Mouse (Mus musculus): ENCODE measurements around the gene Pnpla1. TPM values are rescaled to one million over a fixed set of nuclear protein-coding genes. Genes with fewer than 3 reads are reported as not detected.

Pnpla1 gene
- polyA plus RNA-seq, 1 experiment: not detected

GRCm38 (mm10) chr17:28896095-28896780 lies 38.0 kb downstream of the Pnpla1 start:
- TF ChIP-seq CTCF (IDR thresholded peaks at IDR 0.05; ENCODE audit: extremely low read depth, insufficient read depth, insufficient read length, insufficient replicate concordance) (no peak), POLR2A (IDR thresholded peaks at IDR 0.05; ENCODE audit: low read depth, low read length) (no peak)
- H3K27ac ChIP-seq (ENCODE audit: insufficient read depth, low read length): no peak overlapping the region
- no peaks in the 10 kb centered on the region for H3K36me3 ChIP-seq (ENCODE audit: control insufficient read depth, insufficient read depth, low read length)
- 96% methylated on average over 11 of the region's 11 CpGs for WGBS
- no peak overlapping the region for H3K4me3 ChIP-seq (ENCODE audit: extremely low read depth, insufficient read depth, insufficient read length)
- no peaks in the 10 kb centered on the region for H3K27me3 ChIP-seq (ENCODE audit: control insufficient read depth, insufficient read depth, low read length)
- DNase-seq (ENCODE audit: low read depth in 1 of 2, low spot score in 2 of 2): no peak
- peaks cover 15% of the 10 kb centered on the region for H3K4me1 ChIP-seq (ENCODE audit: control insufficient read depth, insufficient read depth, insufficient read length)

DNA sequence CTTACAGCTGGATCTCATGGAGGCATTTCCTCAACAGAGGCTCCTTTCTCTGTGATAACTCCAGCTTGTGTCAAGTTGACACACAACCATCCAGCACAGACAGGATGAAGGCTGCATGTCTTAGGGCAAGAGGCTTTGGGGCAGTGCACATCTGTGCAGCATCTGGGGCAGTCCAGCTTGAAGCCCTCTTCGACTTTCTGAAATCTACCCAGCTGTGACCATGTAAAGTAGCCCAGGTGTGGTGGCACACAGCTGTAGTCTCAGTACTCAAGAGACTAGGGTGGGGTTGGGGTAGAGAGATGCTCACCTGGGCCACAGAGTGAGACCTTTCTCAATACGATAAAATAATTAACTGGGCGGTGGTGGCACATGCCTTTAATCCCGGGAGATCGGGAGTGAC lies 39.6 kb downstream of the Pnpla1 start:
- no peak for DNase-seq (ENCODE audit: low read depth in 1 of 2, low spot score in 2 of 2)

DNA sequence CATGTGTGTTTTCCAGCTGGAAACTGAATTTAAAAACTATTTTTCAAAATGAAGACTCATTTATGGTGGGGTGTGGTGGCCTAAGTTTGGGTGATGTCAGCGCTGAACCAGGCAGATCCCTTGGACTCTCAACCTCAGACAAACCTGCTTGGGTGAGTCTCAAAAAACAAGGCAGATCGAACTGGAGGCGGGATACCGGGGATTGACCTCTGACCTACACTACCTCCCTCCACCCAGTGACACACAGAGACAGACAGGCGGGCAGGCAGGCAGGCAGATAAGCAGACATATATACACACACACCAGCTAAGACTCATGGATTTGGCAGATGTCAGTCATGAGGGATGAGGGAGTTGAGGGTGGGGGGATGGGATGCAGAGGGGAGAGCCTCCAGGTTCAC lies 40.0 kb downstream of the Pnpla1 start:
- no peak overlapping the region for H3K4me3 ChIP-seq (ENCODE audit: extremely low read depth, insufficient read depth, insufficient read length)
- TF ChIP-seq POLR2A (IDR thresholded peaks at IDR 0.05; ENCODE audit: low read depth, low read length) (no peak), CTCF (IDR thresholded peaks at IDR 0.05; ENCODE audit: extremely low read depth, insufficient read depth, insufficient read length, insufficient replicate concordance) (no peak)
- peaks cover 15% of the 10 kb centered on the region for H3K4me1 ChIP-seq (ENCODE audit: control insufficient read depth, insufficient read depth, insufficient read length)
- no peaks in the 10 kb centered on the region for H3K27me3 ChIP-seq (ENCODE audit: control insufficient read depth, insufficient read depth, low read length)
- H3K36me3 ChIP-seq (ENCODE audit: control insufficient read depth, insufficient read depth, low read length): no peaks in the 10 kb centered on the region
- no peak for DNase-seq (ENCODE audit: low read depth in 1 of 2, low spot score in 2 of 2)
- 90% methylated on average over 5 of the region's 5 CpGs for WGBS
- H3K27ac ChIP-seq (ENCODE audit: insufficient read depth, low read length): no peak overlapping the region

More for the DNA sequence above, 39.6 kb downstream of the Pnpla1 start:
- H3K4me1 ChIP-seq (ENCODE audit: control insufficient read depth, insufficient read depth, insufficient read length): peaks cover 15% of the 10 kb centered on the region
- no peaks in the 10 kb centered on the region for H3K36me3 ChIP-seq (ENCODE audit: control insufficient read depth, insufficient read depth, low read length)
- TF ChIP-seq POLR2A (IDR thresholded peaks at IDR 0.05; ENCODE audit: low read depth, low read length) (no peak), CTCF (IDR thresholded peaks at IDR 0.05; ENCODE audit: extremely low read depth, insufficient read depth, insufficient read length, insufficient replicate concordance) (no peak)
- H3K27ac ChIP-seq (ENCODE audit: insufficient read depth, low read length): no peak overlapping the region
- no peak overlapping the region for H3K4me3 ChIP-seq (ENCODE audit: extremely low read depth, insufficient read depth, insufficient read length)
- H3K27me3 ChIP-seq (ENCODE audit: control insufficient read depth, insufficient read depth, low read length): no peaks in the 10 kb centered on the region
- WGBS: 61% methylated on average over 5 of the region's 5 CpGs

DNA sequence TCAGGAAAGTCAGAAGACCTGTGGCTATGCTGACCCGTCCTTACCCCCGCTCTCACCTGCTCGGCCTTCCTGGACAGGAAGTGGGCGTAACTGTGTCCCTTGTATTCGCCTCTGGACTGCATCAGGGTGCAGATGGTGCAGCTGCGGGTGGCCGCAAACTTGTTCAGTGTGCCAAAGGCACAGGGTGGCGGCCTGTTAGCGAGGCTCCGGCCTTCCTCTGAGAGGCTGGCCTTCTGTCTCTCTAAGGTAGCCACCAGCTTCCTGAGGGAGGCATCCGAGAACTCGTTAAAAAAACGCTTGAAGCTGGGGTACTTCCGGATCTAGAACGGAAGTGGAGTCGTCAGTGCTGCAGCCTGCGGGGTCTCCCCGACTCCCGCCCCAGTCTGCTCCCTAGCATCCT lies 41.2 kb downstream of the Pnpla1 start:
- WGBS: 54% methylated on average over 19 of the region's 19 CpGs
- Histone ChIP-seq H3K36me3 (ENCODE audit: control insufficient read depth, insufficient read depth, low read length) (no peaks in the 10 kb centered on the region), H3K4me3 (ENCODE audit: extremely low read depth, insufficient read depth, insufficient read length) (peak overlapping the region; percentile 33; the same call in 1 of the 2 replicates), H3K27ac (ENCODE audit: insufficient read depth, low read length) (no peak overlapping the region; the same call in 1 of the 2 replicates), H3K4me1 (ENCODE audit: control insufficient read depth, insufficient read depth, insufficient read length) (peaks cover 12% of the 10 kb centered on the region), H3K27me3 (ENCODE audit: control insufficient read depth, insufficient read depth, low read length) (no peaks in the 10 kb centered on the region)
- TF ChIP-seq CTCF (IDR thresholded peaks at IDR 0.05; ENCODE audit: extremely low read depth, insufficient read depth, insufficient read length, insufficient replicate concordance) (no peak), POLR2A (IDR thresholded peaks at IDR 0.05; ENCODE audit: low read depth, low read length) (no peak)
- DNase-seq (ENCODE audit: low read depth in 1 of 2, low spot score in 2 of 2): no peak

DNA sequence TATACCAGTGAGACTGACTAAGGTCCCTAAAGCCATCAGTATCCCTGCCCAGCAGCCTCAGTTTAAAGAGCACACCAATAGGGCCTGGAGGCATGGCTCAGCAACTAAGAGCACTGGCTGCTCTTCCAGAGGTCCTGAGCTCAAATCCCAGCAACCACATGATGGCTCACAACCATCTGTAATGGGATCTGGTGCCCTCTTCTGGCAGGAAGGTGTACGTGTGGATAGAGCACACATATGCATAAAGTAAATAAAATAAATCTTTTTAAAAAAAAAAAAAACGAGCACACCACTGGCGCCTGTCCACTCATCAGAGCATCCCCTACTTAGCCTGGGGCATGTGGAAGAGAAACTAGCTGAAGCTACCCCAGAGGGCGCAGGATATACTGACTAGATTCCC lies 43.3 kb downstream of the Pnpla1 start:
- no peak overlapping the region for H3K4me3 ChIP-seq (ENCODE audit: extremely low read depth, insufficient read depth, insufficient read length)
- DNase-seq (ENCODE audit: low read depth in 1 of 2, low spot score in 2 of 2): no peak
- no peaks in the 10 kb centered on the region for H3K36me3 ChIP-seq (ENCODE audit: control insufficient read depth, insufficient read depth, low read length)
- WGBS: 84% methylated on average over 4 of the region's 4 CpGs
- H3K4me1 ChIP-seq (ENCODE audit: control insufficient read depth, insufficient read depth, insufficient read length): peaks cover 12% of the 10 kb centered on the region
- TF ChIP-seq POLR2A (IDR thresholded peaks at IDR 0.05; ENCODE audit: low read depth, low read length) (no peak), CTCF (IDR thresholded peaks at IDR 0.05; ENCODE audit: extremely low read depth, insufficient read depth, insufficient read length, insufficient replicate concordance) (no peak)
- no peak overlapping the region for H3K27ac ChIP-seq (ENCODE audit: insufficient read depth, low read length)
- H3K27me3 ChIP-seq (ENCODE audit: control insufficient read depth, insufficient read depth, low read length): no peaks in the 10 kb centered on the region

- WGBS: 50% methylated on average over 23 of the region's 23 CpGs
- Histone ChIP-seq H3K27me3 (ENCODE audit: control insufficient read depth, insufficient read depth, low read length) (no peaks in the 10 kb centered on the region; the same call in 1 of the 2 replicates), H3K4me3 (ENCODE audit: extremely low read depth, insufficient read depth, insufficient read length) (no peak overlapping the region), H3K36me3 (ENCODE audit: control insufficient read depth, insufficient read depth, low read length) (no peaks in the 10 kb centered on the region), H3K4me1 (ENCODE audit: control insufficient read depth, insufficient read depth, insufficient read length) (peaks cover 7% of the 10 kb centered on the region; the same call in 1 of the 2 replicates), H3K27ac (ENCODE audit: insufficient read depth, low read length) (no peak overlapping the region)
- TF ChIP-seq CTCF (IDR thresholded peaks at IDR 0.05; ENCODE audit: extremely low read depth, insufficient read depth, insufficient read length, insufficient replicate concordance): peak; percentile 70; the same call in 1 of the 2 replicates
- TF ChIP-seq POLR2A (IDR thresholded peaks at IDR 0.05; ENCODE audit: low read depth, low read length): no peak
- peak in 1 of 2 experiments; percentile 51 for DNase-seq (ENCODE audit: low read depth in 1 of 2, low spot score in 2 of 2)
These were observed 46.5 kb downstream of the Pnpla1 start for GRCm38 (mm10) chr17:28904546-28905376.
